Mouse (Mus musculus) ES-Bruce4 (cell line): Measurements from ENCODE around the gene Dlg4.
A peak's percentile ranks its signal among the peaks of the same experiment; 100 is the strongest.

Source experiments
- CTCF ChIP-seq: IDR thresholded peaks from one replicate; pipeline ENCODE4 v1.8.1; 2011; ENCODE audit warnings: low read depth, low read length
- EP300 ChIP-seq: IDR thresholded peaks from 2 replicates; pipeline ENCODE4 v1.6.1; 2011; ENCODE audit warnings: low read depth, low read length; ENCODE audit not compliant: insufficient read depth
- POLR2A ChIP-seq: IDR thresholded peaks from one replicate; pipeline ENCODE4 v1.8.1; 2011; ENCODE audit warnings: low read length; ENCODE audit not compliant: insufficient read depth

DNA sequence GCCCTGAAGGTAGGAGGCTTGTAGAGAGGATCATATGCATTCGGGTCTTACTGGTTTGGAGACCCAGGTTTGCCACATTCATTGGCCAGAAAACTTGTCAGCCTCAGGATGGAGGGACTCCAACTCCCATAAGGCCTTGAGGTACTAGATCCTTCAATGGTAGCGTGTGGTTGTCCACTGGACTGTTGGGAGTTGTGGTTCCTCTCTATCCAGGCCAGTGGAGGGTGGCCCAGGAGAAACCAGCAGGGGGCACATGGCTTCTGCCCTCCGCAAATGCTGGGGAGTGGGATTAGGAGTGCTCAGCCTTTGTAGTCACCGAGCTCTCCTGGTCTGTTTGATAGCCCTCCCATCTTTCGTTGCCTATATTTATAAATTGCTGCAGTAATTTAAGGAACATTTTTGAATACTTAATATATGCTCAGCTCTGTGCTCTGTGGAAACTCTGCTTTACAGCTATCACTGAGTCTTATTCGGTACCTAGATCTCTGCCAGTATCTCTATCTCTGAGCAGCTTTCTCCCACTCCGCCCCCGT, 4.1 kb downstream of the Dlg4 start:
- TF ChIP-seq POLR2A (no peak), CTCF (peak; percentile 40), EP300 (no peak)
